ENCODE assay signal across 24 mouse cellular contexts in genomic region chr2:118451056-118451455, GRCm38 (mm10).
"Had no signal": no experiment of that assay in that cellular context is flagged by ENCODE, and none has a peak within 500 bp of the region (broad histone marks: within the 10 kb centered on the region; RNA-seq: fewer than 3 reads in every experiment).

No protein-coding gene starts in this region.

- H3K4me3 ChIP-seq: heart, adult 2 months; heart, embryonic 13.5 days; heart, embryonic 15.5 days; hindbrain, embryonic 13.5 days; hindbrain, embryonic 15.5 days; kidney, embryonic 15.5 days; limb, embryonic 13.5 days; limb, embryonic 15.5 days had no signal

- H3K4me2 ChIP-seq: heart, embryonic 11.5 days; heart, embryonic 13.5 days; heart, embryonic 15.5 days; hindbrain, embryonic 13.5 days; hindbrain, embryonic 15.5 days; kidney, embryonic 15.5 days; limb, embryonic 13.5 days; limb, embryonic 15.5 days had no signal

- DNase-seq: gastrocnemius, postnatal 14 days; gastrocnemius, postnatal 36 days; heart, adult 2 months; heart, postnatal 14 days; heart, postnatal 36 days; kidney, adult 11 months; kidney, adult 2 months; kidney, adult 9 months; kidney, postnatal 14 days; kidney, postnatal 36 days; layer of hippocampus, adult 9-11 months; layer of hippocampus, postnatal 36 days; left cerebral cortex, postnatal 4 days had no signal

- H3K9ac ChIP-seq: heart, embryonic 13.5 days; heart, embryonic 15.5 days; hindbrain, embryonic 13.5 days; hindbrain, embryonic 15.5 days; kidney, embryonic 15.5 days; limb, embryonic 13.5 days; limb, embryonic 15.5 days had no signal

- H3K9me3 ChIP-seq: heart, embryonic 13.5 days; heart, embryonic 15.5 days; hindbrain, embryonic 13.5 days; hindbrain, embryonic 15.5 days; kidney, embryonic 15.5 days; limb, embryonic 13.5 days; limb, embryonic 15.5 days had no signal

- ATAC-seq: hindbrain, postnatal 0 days; intestine, embryonic 16.5 days had no signal

- H3K27me3 ChIP-seq: heart, embryonic 13.5 days; heart, embryonic 15.5 days; hindbrain, embryonic 13.5 days; hindbrain, embryonic 15.5 days; kidney, embryonic 15.5 days; limb, embryonic 13.5 days; limb, embryonic 15.5 days had no signal

- H3K4me1 ChIP-seq: kidney, embryonic 15.5 days had no signal

- H3K27ac ChIP-seq: heart, adult 2 months; heart, embryonic 13.5 days; heart, embryonic 15.5 days; hindbrain, embryonic 13.5 days; hindbrain, embryonic 15.5 days; hindbrain, postnatal 0 days; kidney, embryonic 15.5 days; kidney, postnatal 0 days; limb, embryonic 13.5 days; limb, embryonic 15.5 days had no signal
